Mouse (Mus musculus) thymus, adult 2 months (tissue): ENCODE results near the gene Hoxa7.

ENCODE experiments used
- CTCF ChIP-seq: fragments of 200-500 bp; IDR thresholded peaks from 2 replicates; pipeline ENCODE4 v1.5.1; 2012; ENCODE audit warnings: mild to moderate bottlenecking, control low read depth, low read length, moderate library complexity, borderline replicate concordance; ENCODE audit not compliant: control insufficient read depth, poor library complexity, insufficient read depth; ENCODE audit errors: extremely low read depth
- POLR2A ChIP-seq: fragments of 200-500 bp; IDR thresholded peaks from 2 replicates; pipeline ENCODE4 v1.6.1; 2012; ENCODE audit warnings: mild to moderate bottlenecking, low read length, control low read depth, moderate library complexity; ENCODE audit not compliant: control insufficient read depth, poor library complexity, insufficient read depth; ENCODE audit errors: extremely low read depth

DNA sequence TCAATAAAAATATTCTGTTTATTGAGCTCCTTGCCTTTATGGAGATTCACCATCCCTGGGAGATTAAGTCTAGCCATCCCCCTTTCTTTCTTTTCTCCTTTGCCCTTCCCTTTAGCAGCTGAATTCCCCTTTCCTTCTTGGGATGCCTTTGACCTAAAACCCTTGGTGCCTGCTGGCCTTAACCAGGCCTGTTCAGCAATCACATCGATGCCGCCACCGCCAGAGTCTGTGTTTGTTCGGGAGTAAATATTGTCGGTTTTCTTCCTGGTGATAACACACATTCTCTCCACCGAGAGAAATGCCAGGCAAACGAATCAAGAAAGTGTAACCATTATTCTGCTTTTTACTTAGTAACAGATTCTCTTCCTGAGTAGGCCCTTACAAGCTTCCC is 16.5 kb upstream of the Hoxa7 start:
- TF ChIP-seq POLR2A (no peak), CTCF (no peak)
